Mouse (Mus musculus) myocyte (in vitro differentiated cells): ENCODE data around the gene Cyb5r1. TPM values are rescaled to one million over a fixed set of nuclear protein-coding genes. Genes with fewer than 3 reads are reported as not detected.

Experiments
- H3K27me3 ChIP-seq: one replicate; pipeline ENCODE4 v1.6.1; 2011; ENCODE audit not compliant: control insufficient read depth, insufficient read depth, insufficient read length
- H3K36me3 ChIP-seq: one replicate; pipeline ENCODE4 v1.6.1; 2011; ENCODE audit not compliant: control insufficient read depth, insufficient read depth
- H3K4me2 ChIP-seq: one replicate; pipeline ENCODE4 v1.6.1; 2011; ENCODE audit warnings: low read depth, control low read depth
- H3K4me3 ChIP-seq: one replicate; pipeline ENCODE4 v1.5.1; 2011; ENCODE audit warnings: mild to moderate bottlenecking, control low read depth, moderate library complexity
- H3K79me2 ChIP-seq: one replicate; pipeline ENCODE4 v1.6.1; 2011; ENCODE audit not compliant: control insufficient read depth, insufficient read depth
- H3ac ChIP-seq: one replicate; pipeline ENCODE4 v1.6.1; 2011; ENCODE audit not compliant: control insufficient read depth, insufficient read length
- CEBPB ChIP-seq: IDR thresholded peaks from 2 replicates; pipeline ENCODE4 v1.6.1; 2011; ENCODE audit warnings: mild to moderate bottlenecking, moderate library complexity; ENCODE audit not compliant: poor library complexity, insufficient read depth, severe bottlenecking
- E2F4 ChIP-seq: IDR thresholded peaks from one replicate; pipeline ENCODE4 v1.6.1; 2011; ENCODE audit warnings: mild to moderate bottlenecking, control low read depth, moderate library complexity; ENCODE audit not compliant: insufficient read depth
- MAX ChIP-seq: IDR thresholded peaks from one replicate; pipeline ENCODE4 v1.6.1; 2011; ENCODE audit warnings: low read depth, mild to moderate bottlenecking, control low read depth
- MYOD1 ChIP-seq, 3 experiments: IDR thresholded peaks; one replicate each; pipeline ENCODE4 v1.6.1; 2011; ENCODE audit warnings: control low read depth in 2 of 3, low read depth in 2 of 3, mild to moderate bottlenecking in 2 of 3, moderate library complexity in 1 of 3; ENCODE audit not compliant: insufficient read length in 2 of 3, control insufficient read depth in 1 of 3
- MYOG ChIP-seq, 3 experiments: IDR thresholded peaks; one replicate each; pipeline ENCODE4 v1.6.1; 2011; ENCODE audit warnings: control low read depth in 2 of 3, low read depth in 2 of 3, mild to moderate bottlenecking in 2 of 3; ENCODE audit not compliant: insufficient read length in 2 of 3, control insufficient read depth in 1 of 3, insufficient read depth in 1 of 3
- POLR2A ChIP-seq: IDR thresholded peaks from one replicate; pipeline ENCODE4 v1.6.1; 2011; ENCODE audit warnings: low read depth, mild to moderate bottlenecking, control low read depth, moderate library complexity; ENCODE audit not compliant: insufficient read length
- POLR2AphosphoS2 ChIP-seq: IDR thresholded peaks from one replicate; pipeline ENCODE4 v1.6.1; 2011; ENCODE audit warnings: low read depth, control low read depth; ENCODE audit not compliant: insufficient read length
- REST ChIP-seq: IDR thresholded peaks from one replicate; pipeline ENCODE4 v1.6.1; 2011; ENCODE audit warnings: mild to moderate bottlenecking, control low read depth, moderate library complexity; ENCODE audit not compliant: insufficient read depth, insufficient read length
- SRF ChIP-seq: IDR thresholded peaks from one replicate; pipeline ENCODE4 v1.6.1; 2011; ENCODE audit warnings: low read depth; ENCODE audit not compliant: control insufficient read depth, insufficient read length
- TCF12 ChIP-seq: IDR thresholded peaks from one replicate; pipeline ENCODE4 v1.6.1; 2011; ENCODE audit warnings: mild to moderate bottlenecking, control low read depth; ENCODE audit not compliant: poor library complexity, insufficient read depth, severe bottlenecking
- TCF3 ChIP-seq: IDR thresholded peaks from one replicate; pipeline ENCODE4 v1.6.1; 2011; ENCODE audit warnings: low read depth, control low read depth; ENCODE audit not compliant: insufficient read length
- USF1 ChIP-seq: IDR thresholded peaks from one replicate; pipeline ENCODE4 v1.6.1; 2011; ENCODE audit warnings: low read depth, mild to moderate bottlenecking, control low read depth, moderate library complexity
- polyA plus RNA-seq: library from polyadenylated mRNA; unstranded; fragments of >200 nt; fragmentation: generic; extraction: Trizol; gene quantifications from one replicate; pipeline ENCODE4 v1.2.1, GENCODE M21; 2012; ENCODE audit warnings: missing spikeins

Cyb5r1 gene
- polyA plus RNA-seq, result 452 TPM

DNA sequence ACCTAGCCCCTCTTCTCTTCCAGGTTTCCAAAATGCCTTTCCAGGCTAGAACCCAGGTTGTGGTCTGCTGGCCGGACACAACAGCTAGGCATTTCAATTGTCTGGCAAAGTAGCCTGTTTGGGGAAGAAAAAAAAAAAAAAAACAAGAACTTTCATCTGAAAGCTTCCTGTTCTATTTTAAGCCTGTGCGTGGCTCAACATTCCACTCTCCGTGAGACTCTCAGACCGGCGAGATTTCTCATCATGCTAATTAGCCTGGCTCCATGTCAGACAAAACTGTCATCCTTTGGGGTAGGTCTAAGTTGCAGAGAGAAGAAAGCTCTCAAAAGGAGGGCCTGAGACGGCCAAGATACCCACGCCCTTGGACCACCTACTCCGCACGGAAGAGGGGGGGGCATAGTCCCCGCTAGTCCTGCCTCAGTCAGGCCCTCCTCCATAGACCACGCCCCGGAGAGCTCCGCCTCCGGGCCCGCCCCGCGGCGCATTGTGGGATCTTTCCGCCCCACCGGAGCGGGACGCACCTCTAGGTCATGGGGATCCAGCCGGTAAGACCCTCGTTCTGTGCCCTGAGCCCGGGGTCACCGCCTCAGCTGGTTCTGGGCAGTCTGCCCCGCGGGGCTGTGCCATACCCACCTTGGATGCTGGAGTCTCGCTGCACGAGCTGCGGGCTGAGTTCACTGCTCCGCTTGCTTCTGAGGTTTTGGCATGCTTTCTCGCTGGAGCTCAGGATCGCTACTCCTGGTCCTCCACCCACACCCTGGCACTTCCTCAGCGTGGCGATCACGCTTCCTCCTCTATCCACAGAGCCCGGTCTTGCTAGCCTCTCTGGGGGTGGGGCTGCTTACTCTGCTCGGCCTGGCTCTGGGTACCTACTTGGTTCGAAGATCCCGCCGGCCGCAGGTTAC lies at the start of gene Cyb5r1:
Gene Cyb5r1 (plus strand): TSS at position 51 of the 905 bp plus-strand sequence.
- Histone ChIP-seq H3K79me2 (peaks cover 31% of the 10 kb centered on the region), H3K36me3 (peaks cover 40% of the 10 kb centered on the region), H3K4me2 (peak within 1 kb of the TSS; percentile 90), H3ac (peak within 1 kb of the TSS; percentile 60), H3K4me3 (peak within 1 kb of the TSS; percentile 96), H3K27me3 (no peaks in the 10 kb centered on the region)
- TF ChIP-seq MAX, result no peak
- TF ChIP-seq TCF12, result no peak
- no peak for TF ChIP-seq USF1
- peak; percentile 90 for TF ChIP-seq POLR2AphosphoS2
- no peak for TF ChIP-seq MYOD1 (IDR thresholded peaks at IDR 0.05; ENCODE audit: control insufficient read depth in 1 of 3, insufficient read length in 2 of 3, low read depth in 2 of 3)
- no peak for TF ChIP-seq REST
- no peak for TF ChIP-seq E2F4
- peak; percentile 95 for TF ChIP-seq POLR2A
- no peak for TF ChIP-seq TCF3
- TF ChIP-seq MYOG (IDR thresholded peaks at IDR 0.05; ENCODE audit: control insufficient read depth in 1 of 3, insufficient read depth in 1 of 3, insufficient read length in 2 of 3, low read depth in 2 of 3), result peak in 1 of 3 experiments; percentile 2
- TF ChIP-seq CEBPB, result no peak
- TF ChIP-seq SRF, result no peak

DNA sequence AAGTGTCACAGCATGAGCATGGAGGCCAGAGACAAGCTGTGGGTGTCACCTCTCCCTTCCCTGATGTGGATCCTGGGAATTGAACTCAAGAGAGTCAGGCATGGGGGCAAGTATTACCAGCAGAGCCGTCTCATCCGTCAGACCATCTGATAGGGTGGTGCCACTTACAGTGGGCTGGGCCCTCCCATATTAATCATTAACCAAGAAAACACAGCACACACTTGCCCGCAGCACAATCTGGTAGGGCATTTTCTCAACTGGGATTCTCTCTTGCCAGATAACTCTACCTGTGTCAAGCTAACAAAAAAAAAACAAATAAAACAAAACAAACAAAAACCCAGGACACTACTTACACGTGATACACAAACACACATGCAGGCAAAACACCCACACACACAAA lies 47.9 kb upstream of the Cyb5r1 start:
- no peaks in the 10 kb centered on the region for H3K27me3 ChIP-seq
- no peak overlapping the region for H3K4me2 ChIP-seq
- peaks cover 43% of the 10 kb centered on the region for H3K79me2 ChIP-seq
- H3ac ChIP-seq, result no peak overlapping the region
- no peak for TF ChIP-seq POLR2A
- TF ChIP-seq CEBPB, result no peak
- TF ChIP-seq SRF, result no peak
- TF ChIP-seq MYOG (IDR thresholded peaks at IDR 0.05; ENCODE audit: control insufficient read depth in 1 of 3, insufficient read depth in 1 of 3, insufficient read length in 2 of 3, low read depth in 2 of 3), result no peak
- TF ChIP-seq USF1, result no peak
- no peak for TF ChIP-seq REST
- no peak for TF ChIP-seq TCF12
- TF ChIP-seq TCF3, result no peak
- TF ChIP-seq POLR2AphosphoS2, result no peak
- no peak for TF ChIP-seq E2F4
- no peak for TF ChIP-seq MYOD1 (IDR thresholded peaks at IDR 0.05; ENCODE audit: control insufficient read depth in 1 of 3, insufficient read length in 2 of 3, low read depth in 2 of 3)
- no peak for TF ChIP-seq MAX
- H3K4me3 ChIP-seq, result no peak overlapping the region
- peaks cover 54% of the 10 kb centered on the region for H3K36me3 ChIP-seq

DNA sequence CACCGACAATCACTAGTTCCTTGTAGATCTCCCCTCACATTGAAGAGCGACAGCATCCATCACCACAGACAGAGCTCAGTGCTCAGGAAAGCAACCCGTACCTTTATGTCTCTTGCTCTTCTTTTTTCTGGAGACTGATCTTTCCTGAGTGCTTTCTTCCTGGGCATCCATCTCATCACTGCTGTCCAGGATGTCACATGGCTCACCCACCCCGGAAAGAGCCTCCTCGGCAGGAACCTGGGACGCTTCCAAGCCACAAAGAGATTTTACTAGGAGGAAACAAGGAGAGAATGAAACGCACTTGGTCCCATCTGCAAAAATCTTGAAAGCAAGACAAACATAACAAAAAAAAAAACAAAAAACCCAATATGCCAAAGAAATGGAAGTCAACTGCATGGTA lies 44.7 kb upstream of the Cyb5r1 start:
- Histone ChIP-seq H3ac (peak overlapping the region; percentile 18), H3K4me2 (peak overlapping the region; percentile 90), H3K36me3 (peaks cover 23% of the 10 kb centered on the region), H3K4me3 (peak overlapping the region; percentile 86), H3K79me2 (peaks cover 43% of the 10 kb centered on the region), H3K27me3 (no peaks in the 10 kb centered on the region)
- TF ChIP-seq MYOD1 (IDR thresholded peaks at IDR 0.05; ENCODE audit: control insufficient read depth in 1 of 3, insufficient read length in 2 of 3, low read depth in 2 of 3), result no peak
- no peak for TF ChIP-seq CEBPB
- peak; percentile 46 for TF ChIP-seq USF1
- TF ChIP-seq POLR2AphosphoS2, result no peak
- no peak for TF ChIP-seq TCF3
- no peak for TF ChIP-seq MYOG (IDR thresholded peaks at IDR 0.05; ENCODE audit: control insufficient read depth in 1 of 3, insufficient read depth in 1 of 3, insufficient read length in 2 of 3, low read depth in 2 of 3)
- no peak for TF ChIP-seq E2F4

DNA sequence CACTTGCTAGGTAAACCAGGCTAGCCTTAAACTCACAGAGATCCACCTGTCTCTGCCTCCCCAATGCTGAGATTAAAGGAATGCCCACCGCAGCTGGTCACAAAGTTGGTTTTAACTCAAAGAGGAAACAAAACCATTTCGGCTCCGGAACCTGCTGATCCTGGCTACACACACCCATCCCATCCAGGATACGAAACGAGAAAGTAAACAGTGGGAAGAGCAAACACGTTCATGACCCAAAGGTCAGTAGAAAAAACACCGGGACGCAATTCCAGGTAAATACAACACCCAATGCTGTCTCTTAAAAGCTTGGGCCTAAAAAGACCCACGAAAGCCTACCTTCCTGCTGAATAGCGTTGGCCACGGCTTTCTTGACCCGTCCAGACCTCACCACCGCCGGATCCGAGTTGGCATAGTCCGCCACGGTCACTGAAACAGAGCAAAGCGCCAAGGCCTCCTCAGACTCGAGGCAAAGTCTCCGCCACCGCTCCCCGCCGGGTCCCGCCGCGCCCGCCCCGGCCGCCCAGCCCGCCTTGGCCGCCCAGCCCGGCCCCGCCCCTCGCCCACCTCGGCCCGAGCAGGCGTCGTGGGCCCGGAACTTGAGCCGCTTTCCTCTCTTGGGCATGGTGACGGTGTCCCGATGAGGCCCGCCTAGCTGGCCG lies 44.0 kb upstream of the Cyb5r1 start:
- Histone ChIP-seq H3ac (peak overlapping the region; percentile 18), H3K36me3 (peaks cover 17% of the 10 kb centered on the region), H3K4me2 (peak overlapping the region; percentile 90), H3K27me3 (no peaks in the 10 kb centered on the region), H3K4me3 (peak overlapping the region; percentile 86), H3K79me2 (peaks cover 43% of the 10 kb centered on the region)
- TF ChIP-seq MAX (no peak), POLR2A (no peak), CEBPB (no peak), POLR2AphosphoS2 (no peak), SRF (no peak), MYOD1 (IDR thresholded peaks at IDR 0.05; ENCODE audit: control insufficient read depth in 1 of 3, insufficient read length in 2 of 3, low read depth in 2 of 3) (no peak), TCF3 (no peak), E2F4 (no peak), TCF12 (no peak), USF1 (no peak)
